Mouse (Mus musculus): Measurements from ENCODE around the gene Gipr.

- 0 out of 2 replicates have a peak, but pooled peaks have one; percentile 6 for TF ChIP-seq EP300 (IDR thresholded peaks at IDR 0.05)
- no peak for TF ChIP-seq CTCF (IDR thresholded peaks at IDR 0.05)
These were observed 16.3 kb downstream of the Gipr start, which contains the start of gene Snrpd2 for GRCm38 (mm10) chr7:19149626-19150025.

Data from lung, postnatal 0 days (tissue).